Mouse (Mus musculus) spleen, adult 12 weeks (tissue): ENCODE measurements around the gene Timp3.

Source experiments
- DNase-seq: peaks from one replicate; pipeline ENCODE4 v3.0.0; 2022; ENCODE audit warnings: low spot score

The Timp3 gene

DNA sequence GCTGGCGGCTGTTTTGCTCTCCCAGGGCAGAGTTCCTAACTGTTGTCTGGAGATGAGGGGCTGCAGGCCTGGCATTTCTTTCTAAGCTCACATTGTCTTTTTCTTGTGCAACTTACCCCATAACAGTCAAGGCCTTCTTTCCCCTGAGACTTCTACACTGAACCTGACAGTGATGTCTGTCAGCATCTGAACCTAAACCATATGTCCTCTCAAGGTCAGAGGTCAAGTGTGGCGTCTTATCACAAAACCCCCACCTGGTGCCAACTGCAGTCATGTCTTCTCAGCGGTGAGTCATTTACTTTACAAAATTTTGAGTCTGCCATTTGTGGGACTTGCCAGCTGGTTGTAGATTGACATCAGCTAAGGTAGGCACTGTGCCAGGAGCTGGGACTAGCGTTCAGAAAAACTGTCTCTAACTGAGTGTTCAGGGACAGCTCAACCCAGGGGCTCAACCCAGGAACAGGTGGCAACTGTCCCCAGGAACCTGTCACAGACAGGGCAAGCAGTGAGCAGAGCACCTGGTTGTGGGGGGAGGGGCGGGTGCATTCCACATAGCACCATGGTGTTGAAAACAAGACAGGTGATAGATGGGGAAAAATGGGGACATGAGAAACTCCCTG, 87.8 kb downstream of the Timp3 start:
- DNase-seq = no peak

DNA sequence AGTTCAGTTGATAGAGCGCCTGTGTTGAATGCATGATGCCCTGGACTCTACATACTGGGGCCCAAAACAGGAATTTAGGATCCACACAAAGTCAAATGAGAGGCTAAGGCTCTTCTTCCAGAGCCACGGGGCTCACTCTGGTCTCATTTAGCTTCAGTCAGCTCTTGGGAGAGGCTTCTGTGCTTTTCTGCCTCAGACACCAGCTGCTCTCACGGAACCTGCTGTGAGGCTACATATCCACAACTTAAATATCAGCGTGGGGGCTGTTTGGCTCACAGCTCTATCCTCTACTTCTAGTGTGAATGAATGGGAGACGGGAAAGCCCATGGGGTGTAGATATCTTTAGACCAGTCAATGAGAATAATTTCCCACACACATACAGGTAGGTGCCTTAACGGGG, 88.6 kb downstream of the Timp3 start:
- no peak for DNase-seq

DNA sequence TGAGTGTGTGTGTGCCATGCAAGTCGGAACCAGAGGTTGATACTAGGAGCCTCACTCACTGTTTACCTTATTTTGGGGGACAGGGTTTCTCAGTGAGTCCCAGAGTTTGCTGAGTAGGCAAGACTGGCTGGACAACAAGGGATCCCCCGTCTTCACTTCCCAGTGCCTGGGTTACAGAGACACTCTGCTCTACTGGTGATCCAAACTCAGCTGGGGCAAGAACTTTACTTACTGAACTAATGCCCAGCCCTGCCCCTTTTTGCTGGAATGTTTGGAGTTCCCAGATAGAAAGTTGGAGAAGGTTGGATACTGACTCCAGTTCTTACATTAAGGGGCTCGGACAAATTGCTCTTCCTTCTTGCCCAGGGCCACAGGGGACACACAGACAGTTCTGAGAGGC, 89.2 kb downstream of the Timp3 start:
- DNase-seq = no peak

DNA sequence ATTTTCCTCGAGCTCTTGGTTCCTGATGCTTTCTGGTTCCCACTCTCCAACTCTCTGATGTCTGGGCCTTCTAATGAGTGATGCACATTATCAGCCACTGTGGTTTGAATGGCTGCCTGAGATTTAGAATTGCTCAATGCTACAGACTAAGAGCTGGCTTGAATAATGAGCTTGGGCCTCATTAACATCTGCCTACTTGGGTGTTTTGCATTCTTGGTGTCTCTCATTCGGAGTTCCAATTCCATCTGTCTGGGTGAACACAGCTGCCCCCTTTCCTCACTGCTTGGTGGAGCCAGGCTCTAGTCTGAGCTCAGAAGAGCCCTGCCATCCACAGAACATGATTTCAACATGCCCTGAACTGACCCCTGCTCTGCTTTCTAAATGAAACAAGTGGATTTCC, 89.7 kb downstream of the Timp3 start:
- no peak for DNase-seq

DNA sequence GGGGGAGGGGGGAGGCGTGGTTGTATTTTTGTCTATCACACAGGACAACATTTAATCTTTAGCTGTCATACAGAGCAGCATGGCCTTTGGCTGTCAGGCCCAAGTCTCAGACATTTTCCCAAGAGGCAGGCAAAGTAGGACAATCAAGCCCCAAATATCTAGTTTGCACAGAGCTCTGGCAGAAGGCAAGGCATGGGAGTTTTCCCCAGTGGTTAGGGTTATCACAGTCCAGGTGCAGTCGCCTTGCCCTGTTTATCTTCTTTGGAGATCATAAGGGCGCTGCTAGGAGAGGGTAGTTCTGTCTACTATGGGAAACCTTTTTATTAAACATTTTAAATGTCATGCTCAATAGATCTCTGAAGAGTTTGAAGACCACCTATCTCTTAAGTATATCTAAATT, 92.2 kb downstream of the Timp3 start:
- DNase-seq = no peak

DNA sequence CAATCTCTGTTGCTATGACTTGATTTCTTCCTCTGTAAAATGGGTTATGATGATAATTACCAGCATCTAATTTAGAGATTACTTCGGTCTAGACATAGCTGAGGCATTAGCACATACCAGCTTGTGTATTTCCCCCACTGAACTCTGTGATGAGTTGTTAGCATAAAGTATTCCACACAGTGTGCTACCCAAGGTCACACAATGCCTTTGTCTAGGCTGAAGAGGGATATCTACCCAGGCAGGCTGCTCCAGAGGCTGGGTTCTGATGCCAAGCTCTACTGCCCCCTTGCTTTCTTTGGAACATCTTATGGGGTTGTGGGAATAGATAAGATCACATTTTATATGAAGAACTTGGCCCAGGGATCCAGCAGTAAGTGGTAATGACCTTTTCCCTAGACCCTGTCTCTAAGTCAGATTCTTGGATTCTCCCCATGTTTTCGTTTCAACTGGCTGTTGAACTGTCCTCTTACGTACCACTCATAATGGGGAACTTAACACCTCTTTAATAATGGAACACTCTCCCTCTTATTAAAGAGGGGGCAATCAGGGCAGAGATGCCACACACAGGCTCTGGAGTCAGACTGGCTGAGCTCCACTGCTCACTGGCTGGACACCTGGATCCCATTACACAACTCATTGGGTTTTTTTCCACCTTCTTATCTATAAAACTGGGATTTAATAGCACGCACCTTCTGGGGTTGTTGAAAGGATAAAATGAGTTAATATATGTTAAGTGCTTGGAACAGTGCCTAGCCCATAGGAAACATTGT, 97.6 kb downstream of the Timp3 start:
- DNase-seq = no peak

DNA sequence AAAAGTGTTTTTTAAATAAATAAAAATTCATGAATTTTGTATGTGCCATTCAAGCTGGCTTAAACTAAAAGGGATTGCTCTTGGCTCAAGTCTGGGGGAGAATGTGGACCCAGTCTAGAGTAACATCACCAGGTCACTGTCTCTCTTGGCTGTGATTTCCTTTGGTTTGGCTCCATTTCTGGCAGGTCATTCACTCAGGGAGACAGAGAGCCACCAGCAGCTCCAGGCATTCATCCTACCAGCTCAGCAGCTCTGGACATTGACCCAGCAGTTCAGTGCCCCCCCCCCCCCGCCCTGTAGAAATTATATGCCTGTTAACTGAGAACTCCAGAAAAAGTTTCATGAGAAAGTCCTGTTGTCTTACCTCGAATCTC, 98.2 kb downstream of the Timp3 start:
- DNase-seq = no peak
